Mouse (Mus musculus): Measurements from ENCODE around the gene Grik2.

GRCm38 (mm10) chr10:49131311-49131710 is 657.3 kb downstream of the Grik2 start:
- TF ChIP-seq POLR2A (IDR thresholded peaks at IDR 0.05; ENCODE audit: control insufficient read depth in 1 of 2, insufficient read depth in 1 of 2, low read depth in 1 of 2, low read length in 2 of 2, poor library complexity in 1 of 2) (no peak), HCFC1 (IDR thresholded peaks at IDR 0.05; ENCODE audit: low read depth, low read length) (no peak), CTCF (IDR thresholded peaks at IDR 0.05 in 2 of 3, conservative IDR thresholded peaks at IDR 0.05 in 1 of 3; ENCODE audit: control insufficient read depth in 1 of 3, insufficient read depth in 1 of 3, low read depth in 2 of 3, low read length in 3 of 3, poor library complexity in 1 of 3, severe bottlenecking in 1 of 3) (no peak), MYC (IDR thresholded peaks at IDR 0.05; ENCODE audit: low read depth, low read length) (no peak), CHD2 (IDR thresholded peaks at IDR 0.05; ENCODE audit: low read length) (no peak), MXI1 (IDR thresholded peaks at IDR 0.05; ENCODE audit: low read depth, low read length) (no peak), GATA1 (IDR thresholded peaks at IDR 0.05; ENCODE audit: low read depth, low read length) (no peak), MAFK (IDR thresholded peaks at IDR 0.05; ENCODE audit: borderline replicate concordance, low read depth, low read length) (no peak), JUND (IDR thresholded peaks at IDR 0.05; ENCODE audit: low read depth, low read length) (no peak), ZC3H11A (IDR thresholded peaks at IDR 0.05; ENCODE audit: low read depth, low read length) (no peak), BHLHE40 (IDR thresholded peaks at IDR 0.05; ENCODE audit: borderline replicate concordance, low read depth, low read length) (no peak), MAX (IDR thresholded peaks at IDR 0.05; ENCODE audit: low read length) (no peak)

All from MEL (cell line).